Mouse (Mus musculus): ENCODE measurements around the gene Gzmd. TPM values are rescaled to one million over a fixed set of nuclear protein-coding genes. Genes with fewer than 3 reads are reported as not detected.

Gene Gzmd
- polyA plus RNA-seq, 1 experiment: not detected

- H3K27me3 ChIP-seq (ENCODE audit: control insufficient read depth, insufficient read depth, low read length): no peaks in the 10 kb centered on the region
- no peak for TF ChIP-seq CTCF (IDR thresholded peaks at IDR 0.05; ENCODE audit: borderline replicate concordance, control insufficient read depth, extremely low read depth, insufficient read depth, low read length, poor library complexity)
Observed at GRCm38 (mm10) chr14:56105016-56105415, 27.4 kb downstream of the Gzmd start.

GRCm38 (mm10) chr14:56103452-56103851, 29.0 kb downstream of the Gzmd start:
- Histone ChIP-seq H3K27me3 (ENCODE audit: control insufficient read depth, insufficient read depth, low read length) (no peaks in the 10 kb centered on the region), H3K27ac (ENCODE audit: control insufficient read depth, insufficient read depth, low read length) (no peak overlapping the region), H3K36me3 (ENCODE audit: control insufficient read depth, insufficient read depth, low read length) (no peaks in the 10 kb centered on the region), H3K4me1 (replicated peaks; ENCODE audit: control insufficient read depth, insufficient read depth, low read length) (no peaks in the 10 kb centered on the region), H3K4me3 (ENCODE audit: control insufficient read depth, insufficient read depth, low read length) (no peak overlapping the region)
- TF ChIP-seq CTCF (IDR thresholded peaks at IDR 0.05; ENCODE audit: borderline replicate concordance, control insufficient read depth, extremely low read depth, insufficient read depth, low read length, poor library complexity) (no peak), POLR2A (IDR thresholded peaks at IDR 0.05; ENCODE audit: control insufficient read depth, extremely low read depth, insufficient read depth, low read length, poor library complexity) (no peak)
- WGBS: 66% methylated on average over 3 of the region's 3 CpGs
- no peak for DNase-seq

More at GRCm38 (mm10) chr14:56105016-56105415, 27.4 kb downstream of the Gzmd start:
- WGBS: 83% methylated on average over 5 of the region's 5 CpGs
- H3K27ac ChIP-seq (ENCODE audit: control insufficient read depth, insufficient read depth, low read length): no peak overlapping the region
- no peaks in the 10 kb centered on the region for H3K4me1 ChIP-seq (replicated peaks; ENCODE audit: control insufficient read depth, insufficient read depth, low read length)
- no peaks in the 10 kb centered on the region for H3K36me3 ChIP-seq (ENCODE audit: control insufficient read depth, insufficient read depth, low read length)
- H3K4me3 ChIP-seq (ENCODE audit: control insufficient read depth, insufficient read depth, low read length): no peak overlapping the region
- no peak for DNase-seq

GRCm38 (mm10) chr14:56102386-56102785, 30.0 kb downstream of the Gzmd start, which contains the start of gene Ctsg:
Gene Ctsg, minus strand, starts transcription at chr14:56102574.
- TF ChIP-seq POLR2A (IDR thresholded peaks at IDR 0.05; ENCODE audit: control insufficient read depth, extremely low read depth, insufficient read depth, low read length, poor library complexity) (no peak), CTCF (IDR thresholded peaks at IDR 0.05; ENCODE audit: borderline replicate concordance, control insufficient read depth, extremely low read depth, insufficient read depth, low read length, poor library complexity) (no peak)
- Histone ChIP-seq H3K4me3 (ENCODE audit: control insufficient read depth, insufficient read depth, low read length) (no peak within 1 kb of the TSS), H3K27me3 (ENCODE audit: control insufficient read depth, insufficient read depth, low read length) (no peaks in the 10 kb centered on the region), H3K36me3 (ENCODE audit: control insufficient read depth, insufficient read depth, low read length) (no peaks in the 10 kb centered on the region), H3K27ac (ENCODE audit: control insufficient read depth, insufficient read depth, low read length) (no peak within 1 kb of the TSS), H3K4me1 (replicated peaks; ENCODE audit: control insufficient read depth, insufficient read depth, low read length) (no peaks in the 10 kb centered on the region)
- no peak for DNase-seq
- 19% methylated on average over 10 of the region's 10 CpGs for WGBS

- 77% methylated on average over 4 of the region's 4 CpGs for WGBS
- no peaks in the 10 kb centered on the region for H3K4me1 ChIP-seq (replicated peaks; ENCODE audit: control insufficient read depth, insufficient read depth, low read length)
- TF ChIP-seq CTCF (IDR thresholded peaks at IDR 0.05; ENCODE audit: borderline replicate concordance, control insufficient read depth, extremely low read depth, insufficient read depth, low read length, poor library complexity): no peak
- no peak for TF ChIP-seq POLR2A (IDR thresholded peaks at IDR 0.05; ENCODE audit: control insufficient read depth, extremely low read depth, insufficient read depth, low read length, poor library complexity)
- no peak overlapping the region for H3K4me3 ChIP-seq (ENCODE audit: control insufficient read depth, insufficient read depth, low read length)
- H3K36me3 ChIP-seq (ENCODE audit: control insufficient read depth, insufficient read depth, low read length): no peaks in the 10 kb centered on the region
- DNase-seq: peak; percentile 25
- H3K27me3 ChIP-seq (ENCODE audit: control insufficient read depth, insufficient read depth, low read length): no peaks in the 10 kb centered on the region
- H3K27ac ChIP-seq (ENCODE audit: control insufficient read depth, insufficient read depth, low read length): no peak overlapping the region
Observed at GRCm38 (mm10) chr14:56098940-56099339, 33.5 kb downstream of the Gzmd start.

GRCm38 (mm10) chr14:56097597-56097996, 34.8 kb downstream of the Gzmd start:
- no peaks in the 10 kb centered on the region for H3K36me3 ChIP-seq (ENCODE audit: control insufficient read depth, insufficient read depth, low read length)
- H3K27me3 ChIP-seq (ENCODE audit: control insufficient read depth, insufficient read depth, low read length): no peaks in the 10 kb centered on the region
- TF ChIP-seq CTCF (IDR thresholded peaks at IDR 0.05; ENCODE audit: borderline replicate concordance, control insufficient read depth, extremely low read depth, insufficient read depth, low read length, poor library complexity) (no peak), POLR2A (IDR thresholded peaks at IDR 0.05; ENCODE audit: control insufficient read depth, extremely low read depth, insufficient read depth, low read length, poor library complexity) (no peak)
- DNase-seq: no peak
- WGBS: 90% methylated on average over 1 of the region's 1 CpGs
- H3K27ac ChIP-seq (ENCODE audit: control insufficient read depth, insufficient read depth, low read length): no peak overlapping the region
- no peak overlapping the region for H3K4me3 ChIP-seq (ENCODE audit: control insufficient read depth, insufficient read depth, low read length)
- no peaks in the 10 kb centered on the region for H3K4me1 ChIP-seq (replicated peaks; ENCODE audit: control insufficient read depth, insufficient read depth, low read length)

- WGBS: 41% methylated on average over 2 of the region's 2 CpGs
- DNase-seq: no peak
- no peak for TF ChIP-seq POLR2A (IDR thresholded peaks at IDR 0.05; ENCODE audit: control insufficient read depth, extremely low read depth, insufficient read depth, low read length, poor library complexity)
- TF ChIP-seq CTCF (IDR thresholded peaks at IDR 0.05; ENCODE audit: borderline replicate concordance, control insufficient read depth, extremely low read depth, insufficient read depth, low read length, poor library complexity): no peak
- Histone ChIP-seq H3K4me3 (ENCODE audit: control insufficient read depth, insufficient read depth, low read length) (no peak overlapping the region), H3K36me3 (ENCODE audit: control insufficient read depth, insufficient read depth, low read length) (no peaks in the 10 kb centered on the region), H3K27me3 (ENCODE audit: control insufficient read depth, insufficient read depth, low read length) (no peaks in the 10 kb centered on the region), H3K27ac (ENCODE audit: control insufficient read depth, insufficient read depth, low read length) (no peak overlapping the region), H3K4me1 (replicated peaks; ENCODE audit: control insufficient read depth, insufficient read depth, low read length) (no peaks in the 10 kb centered on the region)
Observed at GRCm38 (mm10) chr14:56093353-56093752, 39.1 kb downstream of the Gzmd start.

GRCm38 (mm10) chr14:56086711-56087110, 45.7 kb downstream of the Gzmd start:
- H3K27me3 ChIP-seq (ENCODE audit: control insufficient read depth, insufficient read depth, low read length): no peaks in the 10 kb centered on the region
- H3K4me1 ChIP-seq (replicated peaks; ENCODE audit: control insufficient read depth, insufficient read depth, low read length): no peaks in the 10 kb centered on the region
- DNase-seq: no peak
- H3K36me3 ChIP-seq (ENCODE audit: control insufficient read depth, insufficient read depth, low read length): no peaks in the 10 kb centered on the region
- TF ChIP-seq POLR2A (IDR thresholded peaks at IDR 0.05; ENCODE audit: control insufficient read depth, extremely low read depth, insufficient read depth, low read length, poor library complexity): no peak
- no peak for TF ChIP-seq CTCF (IDR thresholded peaks at IDR 0.05; ENCODE audit: borderline replicate concordance, control insufficient read depth, extremely low read depth, insufficient read depth, low read length, poor library complexity)
- 81% methylated on average over 3 of the region's 3 CpGs for WGBS
- H3K4me3 ChIP-seq (ENCODE audit: control insufficient read depth, insufficient read depth, low read length): no peak overlapping the region
- no peak overlapping the region for H3K27ac ChIP-seq (ENCODE audit: control insufficient read depth, insufficient read depth, low read length)

Data from thymus, adult 2 months (tissue).